Mouse (Mus musculus) urinary bladder, postnatal 36 days (tissue): Measurements from ENCODE around the gene I0C0044D17Rik.

Experiments
- DNase-seq, 2 experiments: peaks; one replicate each; pipeline ENCODE4 v3.0.0; 2022; ENCODE audit warnings: low spot score in 2 of 2, mixed read lengths in 1 of 2

I0C0044D17Rik gene

DNA sequence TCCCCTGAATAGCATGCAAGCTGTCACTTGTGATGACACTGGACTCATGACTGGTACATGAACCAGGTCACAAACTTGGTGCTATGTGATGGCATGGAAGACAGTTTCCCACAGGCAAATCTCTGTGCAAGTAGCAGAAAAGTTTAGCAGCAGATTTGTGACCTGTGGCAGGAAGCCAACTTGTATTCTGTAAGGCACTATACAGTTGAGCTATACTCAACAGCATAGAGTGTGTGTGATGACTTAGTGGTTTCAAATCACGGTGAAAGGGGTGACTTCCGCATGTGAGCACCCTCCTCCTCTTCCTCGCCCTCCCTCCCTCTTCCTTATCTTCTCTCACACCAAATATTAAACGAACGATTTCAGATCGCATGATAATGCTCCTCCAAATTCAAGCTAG lies 46.2 kb downstream of the I0C0044D17Rik start:
- no peak for DNase-seq

DNA sequence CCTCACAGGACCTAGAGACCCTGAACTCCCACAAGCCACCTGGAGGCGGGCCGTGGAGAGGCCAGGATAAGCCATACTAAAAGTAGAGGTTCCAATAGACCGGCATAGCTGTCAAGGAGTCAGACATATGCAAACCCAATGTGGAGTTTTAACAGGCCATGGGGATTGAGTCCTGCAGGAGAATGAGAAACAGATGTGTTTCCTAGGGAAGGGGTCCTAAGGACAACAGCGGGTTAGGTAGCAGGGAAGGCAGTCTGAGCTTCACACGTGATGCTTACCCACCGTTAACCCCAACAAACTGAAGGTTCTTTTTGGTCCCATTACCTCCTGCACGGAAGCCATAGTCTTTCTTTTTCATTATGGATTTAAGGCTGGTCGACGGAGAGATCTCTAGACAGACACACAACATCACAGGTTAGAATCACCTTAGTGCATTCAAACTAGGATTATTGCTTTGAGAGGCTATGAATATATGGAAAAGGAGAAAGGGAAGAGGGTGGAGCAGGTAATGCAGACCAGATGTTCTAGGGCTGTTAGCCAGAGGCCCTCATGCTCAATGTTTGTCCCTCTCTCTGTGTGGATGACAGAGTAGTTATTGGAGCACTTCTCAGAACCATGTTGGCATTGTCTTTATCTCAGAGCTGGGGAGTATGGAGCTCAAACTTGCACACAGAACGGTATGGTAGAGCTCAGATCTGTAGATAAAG lies 46.8 kb downstream of the I0C0044D17Rik start:
- DNase-seq, result no peak

DNA sequence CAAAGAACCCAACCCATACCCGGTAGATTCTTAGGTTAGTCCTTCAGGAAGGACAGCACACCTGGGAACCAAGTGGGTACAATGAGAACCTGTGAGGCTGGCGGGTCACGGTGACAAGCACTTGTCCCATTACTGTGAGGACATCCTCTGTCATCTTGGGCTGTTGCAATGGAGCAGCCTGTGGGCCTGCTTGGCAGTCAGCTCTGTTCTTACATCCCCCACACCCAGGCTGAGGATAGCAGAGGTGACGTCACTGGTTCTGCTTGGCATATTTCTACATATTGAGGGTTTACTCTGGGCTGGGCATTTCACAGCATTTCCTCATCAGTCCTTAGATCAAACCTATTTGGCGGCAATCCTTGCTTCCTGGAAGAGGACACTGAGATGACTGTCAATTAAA lies 49.9 kb downstream of the I0C0044D17Rik start:
- no peak for DNase-seq
